Mouse (Mus musculus) thymus, postnatal 0 days (tissue): ENCODE results near the gene Sestd1. TPM values are rescaled to one million over a fixed set of nuclear protein-coding genes. Genes with fewer than 3 reads are reported as not detected.

Source experiments
- DNase-seq: peaks from one replicate; pipeline ENCODE4 v3.0.0-alpha.2; 2015; ENCODE audit warnings: low spot score
- polyA plus RNA-seq: library from polyadenylated mRNA; unstranded; fragments of >200 nt; fragmentation: Nextera tagmentation; extraction: Ambion mirVana; gene quantifications from 2 replicates; pipeline ENCODE4 v1.2.1, GENCODE M21; 2015

Sestd1 gene
- polyA plus RNA-seq, 1 experiment from 2014 or later: 11.0 TPM

DNA sequence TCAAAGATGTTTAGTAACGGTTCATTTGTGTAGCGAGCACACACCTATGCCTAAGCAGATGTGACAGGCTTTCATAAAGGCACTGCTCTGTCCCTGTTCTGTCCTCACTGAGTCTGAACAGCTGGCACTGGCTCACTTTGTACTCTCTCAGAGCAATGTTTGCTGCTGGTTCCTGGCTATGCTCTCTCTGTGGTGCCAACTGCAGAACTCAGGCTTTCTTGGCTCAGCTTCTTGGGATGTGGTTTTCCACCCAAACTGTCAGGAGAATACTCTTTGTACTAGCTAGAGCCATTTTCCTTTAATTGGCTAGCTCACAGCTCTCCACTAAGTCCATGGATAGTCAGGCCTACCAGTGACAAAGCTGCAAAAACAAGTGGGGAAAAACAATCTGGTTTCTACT is 59.4 kb downstream of the Sestd1 start:
- DNase-seq: no peak

DNA sequence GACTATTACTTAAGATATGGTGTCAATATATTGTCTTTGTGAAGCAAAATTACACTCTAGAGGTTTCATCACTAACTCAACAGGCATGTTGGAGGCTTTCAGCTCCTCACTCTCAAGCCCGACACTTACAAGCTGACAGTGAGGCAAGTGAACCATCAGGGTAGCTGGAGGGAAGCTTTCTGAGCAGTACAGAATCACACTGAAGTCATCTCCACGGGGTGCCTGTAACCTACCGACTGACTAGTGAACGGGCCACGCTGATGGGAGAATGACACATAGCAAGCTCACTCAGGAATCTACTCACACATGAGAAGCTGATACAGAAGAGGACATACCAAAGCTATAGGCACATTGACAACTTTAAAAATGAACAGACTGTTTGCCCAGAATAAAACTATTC is 67.5 kb downstream of the Sestd1 start:
- DNase-seq: no peak

GRCm38 (mm10) chr2:77206951-77207350 is 73.4 kb downstream of the Sestd1 start:
- DNase-seq: no peak

DNA sequence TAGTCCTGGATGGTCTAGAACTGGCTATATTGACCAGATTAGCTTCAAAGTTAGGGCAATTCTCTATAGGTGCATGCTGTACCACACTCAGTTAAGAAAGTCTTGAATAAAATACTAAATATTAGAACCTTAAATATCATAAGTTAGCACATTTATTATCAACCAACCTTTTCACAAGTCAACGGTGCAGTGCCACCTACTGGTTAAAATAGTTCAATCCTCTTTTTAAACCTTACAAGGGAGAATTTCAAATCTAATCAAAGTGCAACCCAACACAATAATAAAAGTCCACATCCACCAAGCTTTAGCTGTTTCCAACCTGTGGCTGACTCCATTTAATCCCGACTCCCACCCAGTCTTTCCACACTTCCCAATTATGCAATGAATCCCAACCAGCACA is 76.5 kb downstream of the Sestd1 start:
- peak; percentile 42 for DNase-seq

- no peak for DNase-seq
These were observed 78.5 kb downstream of the Sestd1 start for GRCm38 (mm10) chr2:77201900-77202299.

- DNase-seq: no peak
These were observed 79.3 kb downstream of the Sestd1 start for GRCm38 (mm10) chr2:77200958-77201614.

- no peak for DNase-seq
These were observed 80.0 kb downstream of the Sestd1 start for GRCm38 (mm10) chr2:77200379-77200778.

DNA sequence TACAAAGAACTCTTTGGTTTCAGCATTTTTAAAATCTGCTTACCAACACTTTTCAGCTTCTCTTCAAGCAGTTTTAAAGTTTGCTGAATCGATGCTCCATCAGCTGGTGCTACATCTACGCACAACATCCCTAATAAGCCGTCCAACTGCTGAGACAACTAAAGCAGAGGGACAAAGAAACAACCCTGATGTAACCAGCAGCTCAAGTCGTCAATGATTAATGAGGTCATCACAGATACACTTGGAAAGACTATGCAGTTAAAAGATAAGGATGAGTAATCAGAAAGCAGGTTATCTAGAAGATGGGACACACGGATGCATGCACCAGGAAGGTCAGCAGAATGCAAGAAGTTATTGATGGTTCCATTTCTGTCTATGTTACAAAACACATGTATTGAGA is 82.1 kb downstream of the Sestd1 start:
- no peak for DNase-seq

GRCm38 (mm10) chr2:77196819-77197218 is 83.6 kb downstream of the Sestd1 start:
- no peak for DNase-seq

DNA sequence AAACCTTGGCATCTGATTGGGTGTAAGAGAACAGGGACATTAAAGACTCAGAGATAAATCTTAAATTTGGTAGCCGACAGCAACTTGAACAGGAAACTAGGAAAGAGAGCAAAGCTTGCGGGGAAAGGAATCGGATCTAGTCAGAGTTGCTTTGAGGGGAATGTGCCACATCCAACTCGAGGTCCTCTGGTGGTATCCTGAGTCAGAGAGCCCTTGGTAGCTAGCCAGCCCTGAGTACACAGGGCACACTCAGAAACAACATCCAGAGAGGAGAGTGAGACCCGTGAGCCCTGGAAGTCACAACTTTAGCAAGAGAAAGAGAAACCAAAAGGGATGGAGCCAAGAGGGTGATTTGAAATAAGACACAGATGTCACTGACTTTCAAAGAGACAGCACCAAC is 85.3 kb downstream of the Sestd1 start:
- no peak for DNase-seq

DNA sequence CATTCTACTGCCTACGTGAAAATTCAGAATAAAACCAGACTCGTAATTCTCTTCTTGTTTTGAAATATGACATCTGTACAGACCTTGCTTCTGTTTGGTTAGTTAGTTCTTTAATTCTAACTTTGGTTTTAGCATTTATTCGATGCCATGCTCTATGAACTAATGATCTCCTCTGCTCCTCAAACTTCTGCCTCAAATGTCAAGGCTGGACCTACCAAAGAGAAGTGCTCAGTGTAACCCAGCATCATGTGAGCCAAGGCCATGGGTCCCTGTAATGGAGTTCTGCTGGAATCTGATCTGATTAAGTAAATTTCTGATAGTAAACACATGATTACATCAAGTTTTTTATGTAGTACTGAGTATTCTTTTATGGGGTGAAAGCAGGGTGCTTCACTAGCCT is 88.6 kb downstream of the Sestd1 start:
- DNase-seq: no peak

GRCm38 (mm10) chr2:77190891-77191290 is 89.5 kb downstream of the Sestd1 start:
- DNase-seq: no peak

DNA sequence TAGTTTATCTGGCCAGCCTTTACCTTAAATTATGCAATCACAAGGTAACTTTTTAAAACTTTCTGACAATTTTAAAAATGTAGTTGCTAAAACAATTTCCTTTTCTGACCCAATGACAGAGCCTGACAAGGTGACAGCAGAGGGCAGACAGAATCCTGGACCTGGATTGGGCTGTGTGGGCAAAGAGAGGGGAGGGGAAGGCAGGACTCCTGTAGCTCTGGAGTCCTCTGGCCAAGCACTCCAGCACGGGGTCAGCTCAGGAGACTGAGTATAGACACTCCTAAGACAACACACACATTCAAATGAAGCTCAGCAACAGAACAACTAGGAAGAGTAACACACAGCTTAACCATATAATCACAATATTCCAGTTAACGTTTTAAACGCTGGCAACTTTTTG is 90.1 kb downstream of the Sestd1 start:
- no peak for DNase-seq

GRCm38 (mm10) chr2:77189671-77190070 is 90.7 kb downstream of the Sestd1 start:
- DNase-seq: no peak

DNA sequence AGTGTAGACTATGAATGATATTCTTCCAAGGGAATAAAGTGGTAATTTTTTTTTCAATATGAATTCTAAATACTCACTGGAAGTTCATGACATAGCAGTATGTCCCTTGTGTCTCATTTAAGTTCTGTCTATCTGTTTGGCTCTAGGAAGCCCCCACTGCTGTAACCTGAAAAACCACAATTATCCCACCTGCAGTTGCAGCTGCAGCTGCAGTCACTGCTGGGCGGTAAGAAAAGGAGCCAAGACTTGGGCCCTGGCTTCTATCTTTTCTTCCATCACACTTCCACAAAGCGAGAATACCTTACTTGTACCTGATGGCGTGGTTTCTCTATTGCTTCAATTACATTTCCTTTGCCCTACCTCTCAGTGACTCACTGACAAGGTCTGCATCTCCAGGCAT is 92.9 kb downstream of the Sestd1 start:
- DNase-seq: peak; percentile 79

DNA sequence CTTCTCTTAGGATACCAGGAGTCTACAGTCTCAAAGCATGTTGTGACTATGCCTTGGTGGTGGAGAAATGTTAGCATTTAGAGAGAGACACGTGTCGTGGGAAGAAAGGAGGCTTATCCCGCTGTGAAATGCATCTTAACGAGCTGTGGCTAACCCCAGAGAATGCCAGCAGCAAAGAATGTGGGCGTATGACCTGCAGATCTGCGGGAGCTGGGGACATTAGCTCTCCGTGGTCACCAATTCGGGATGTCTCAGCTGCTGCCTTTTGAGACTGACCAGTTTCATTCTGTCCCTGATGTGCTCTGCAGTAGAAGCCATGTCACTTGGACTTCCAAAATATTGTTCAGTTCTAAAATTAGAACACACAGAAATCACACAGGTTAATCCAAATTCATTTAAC is 93.5 kb downstream of the Sestd1 start:
- DNase-seq: no peak

DNA sequence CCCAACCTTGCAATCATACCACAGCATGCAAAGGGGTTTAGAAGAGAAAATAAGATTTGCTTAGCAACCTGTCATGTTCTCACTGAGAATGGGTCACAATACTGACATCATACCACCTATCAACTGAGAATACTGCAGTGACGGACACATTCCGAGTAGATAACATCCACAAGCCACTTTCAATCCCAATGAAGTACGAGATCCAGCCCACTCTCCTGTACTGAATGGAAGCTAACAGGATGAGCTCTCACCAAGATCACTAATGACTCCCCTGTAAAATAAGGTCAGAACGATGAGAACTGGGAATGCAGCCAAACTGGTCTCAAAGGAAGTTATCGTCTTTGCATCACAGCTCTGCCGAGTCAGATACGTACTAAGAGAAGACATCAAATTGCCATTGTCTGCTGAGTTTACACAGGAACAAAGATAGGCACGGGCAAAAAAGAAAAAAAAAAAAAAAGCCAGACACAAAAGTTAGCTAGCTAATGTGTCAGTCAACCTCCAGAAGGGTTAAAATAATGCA is 96.3 kb downstream of the Sestd1 start:
- no peak for DNase-seq

GRCm38 (mm10) chr2:77183646-77184045 is 96.7 kb downstream of the Sestd1 start:
- DNase-seq: no peak

DNA sequence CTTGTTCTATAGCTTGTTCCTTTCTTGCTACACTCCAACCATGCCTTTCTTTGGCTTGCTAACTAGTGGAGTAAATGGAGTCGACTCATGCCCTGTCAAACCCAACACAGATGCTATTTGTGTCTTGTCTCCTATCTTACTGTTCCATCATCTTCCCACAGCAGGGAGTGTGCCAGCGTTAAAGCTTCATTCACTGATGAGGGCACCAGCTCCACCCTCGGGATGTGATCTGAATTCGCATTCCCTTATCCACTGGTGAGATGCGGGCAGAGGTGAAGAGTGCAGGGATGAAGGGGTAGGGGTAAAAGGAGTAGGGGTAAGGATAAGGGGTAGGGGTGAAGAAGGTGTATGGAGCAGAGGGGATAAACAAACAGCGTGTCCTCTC is 97.4 kb downstream of the Sestd1 start:
- no peak for DNase-seq

DNA sequence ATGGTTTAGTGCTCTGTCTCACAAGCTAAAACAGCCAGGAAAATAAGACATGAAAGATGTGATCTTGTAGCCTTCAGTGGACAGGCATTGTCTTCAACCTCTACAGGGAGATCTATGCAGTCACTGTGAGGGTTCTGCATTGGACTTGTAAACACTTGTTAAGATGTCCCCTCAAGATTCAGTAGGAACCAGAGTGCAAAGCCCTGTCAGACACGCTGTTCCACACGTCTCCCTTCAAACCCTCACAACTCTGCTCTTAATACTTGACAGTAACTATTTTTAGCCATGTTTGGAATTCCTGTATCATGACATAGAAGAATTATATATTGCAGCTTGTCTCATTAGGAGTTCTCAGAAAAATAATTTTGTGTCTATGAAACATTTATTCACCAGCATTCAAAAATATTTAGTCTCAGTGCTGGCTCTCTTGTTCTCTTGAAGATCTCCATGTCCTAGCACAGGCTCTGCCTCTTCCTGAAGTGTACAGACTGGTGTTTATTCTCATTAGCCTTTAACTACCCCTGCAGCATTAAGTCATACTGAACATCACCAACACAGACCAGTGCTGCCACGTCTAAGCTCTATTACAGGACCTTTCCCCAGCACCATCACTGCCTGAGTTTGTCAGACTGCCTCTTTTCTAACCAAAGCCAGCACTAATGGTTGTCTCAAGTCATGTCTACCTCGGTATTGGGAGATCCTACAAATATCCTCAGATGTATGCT is 98.0 kb downstream of the Sestd1 start:
- DNase-seq: no peak

DNA sequence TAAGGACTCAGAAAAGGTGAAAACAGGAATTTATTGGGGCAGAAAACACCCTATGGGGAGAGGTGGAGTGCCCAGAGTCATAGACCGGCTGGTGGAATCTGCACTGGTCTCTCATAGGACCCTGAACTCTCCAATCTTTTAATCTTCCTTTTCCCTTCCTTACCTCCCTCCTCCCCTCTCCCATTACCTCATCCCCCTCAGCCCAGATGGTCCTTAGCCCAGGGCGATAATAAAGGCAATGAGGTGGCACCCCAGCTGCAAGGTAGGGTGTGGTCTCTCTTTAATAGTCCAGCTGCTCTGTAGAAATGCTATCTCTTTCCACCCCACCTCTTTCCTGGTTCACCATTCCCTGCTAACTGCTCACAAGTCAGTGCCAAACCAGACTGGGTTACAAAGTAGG is 102.9 kb downstream of the Sestd1 start:
- DNase-seq: no peak

DNA sequence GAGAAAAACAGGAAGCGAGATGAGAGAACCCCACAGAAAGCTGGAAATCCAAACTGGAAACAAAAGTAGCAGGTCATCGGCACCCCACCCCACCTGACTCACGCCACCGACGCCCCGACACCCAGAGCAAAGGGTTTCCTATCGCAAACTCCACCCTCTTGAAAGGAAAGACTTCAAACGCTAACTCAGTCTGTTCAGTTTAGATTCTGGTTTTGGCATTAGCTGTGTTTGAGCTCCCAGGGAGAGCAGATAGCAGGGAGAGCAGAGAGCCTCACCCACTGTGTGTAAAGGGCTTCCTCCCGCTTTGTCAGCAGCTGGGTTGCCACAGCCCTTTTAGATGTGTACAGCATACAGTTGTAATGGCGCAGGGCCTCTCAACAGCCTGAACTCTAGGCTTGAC is 104.0 kb downstream of the Sestd1 start:
- DNase-seq: peak; percentile 68

GRCm38 (mm10) chr2:77175411-77175810 is 105.0 kb downstream of the Sestd1 start:
- no peak for DNase-seq
